Mouse (Mus musculus) embryonic fibroblast, embryonic 13.5 days (primary cell): ENCODE results near the gene Fam163a.

Source experiments
- CTCF ChIP-seq: IDR thresholded peaks from 2 replicates; pipeline ENCODE4 v1.5.1; 2011; ENCODE audit warnings: mild to moderate bottlenecking, control low read depth, low read length, moderate library complexity, borderline replicate concordance; ENCODE audit not compliant: insufficient read depth
- POLR2A ChIP-seq: IDR thresholded peaks from 2 replicates; pipeline ENCODE4 v1.6.1; 2011; ENCODE audit warnings: low read depth, mild to moderate bottlenecking, control low read depth, low read length, moderate library complexity

- no peak for TF ChIP-seq CTCF
- TF ChIP-seq POLR2A = no peak
Observed at GRCm38 (mm10) chr1:156179875-156180274, 25.0 kb downstream of the Fam163a start.
